Mouse (Mus musculus) neural tube, embryonic 12.5 days (tissue): ENCODE data around the gene Cd68. TPM values are rescaled to one million over a fixed set of nuclear protein-coding genes. Genes with fewer than 3 reads are reported as not detected.
"Not testable (repeated sequence)": the region's sequence is repeated elsewhere in the genome, so short reads cannot be mapped to it uniquely, and the experiment has no call there.

ENCODE experiments used
- ATAC-seq: fragments of 200-750 bp; cut with Nextera tagmentation; 2 replicates; pipeline ENCODE4 v1.8.0; 2017; ENCODE audit warnings: low read depth, mild to moderate bottlenecking, moderate TSS enrichment, moderate library complexity; ENCODE audit not compliant: low FRiP score
- H3K27ac ChIP-seq: fragments of 300-500 bp; sonication (generic); 2 replicates; pipeline ENCODE4 v1.5.1; 2016
- H3K27me3 ChIP-seq: fragments of 300-500 bp; sonication (generic); replicated peaks from 2 replicates; pipeline ENCODE4 v1.6.1; 2016; ENCODE audit warnings: mild to moderate bottlenecking
- H3K36me3 ChIP-seq: fragments of 300-500 bp; sonication (generic); 2 replicates; pipeline ENCODE4 v1.6.1; 2016; ENCODE audit warnings: mild to moderate bottlenecking
- H3K4me1 ChIP-seq: fragments of 300-500 bp; sonication (generic); 2 replicates; pipeline ENCODE4 v1.6.1; 2016
- H3K4me2 ChIP-seq: fragments of 300-500 bp; sonication (generic); replicated peaks from 2 replicates; pipeline ENCODE4 v1.6.1; 2016; ENCODE audit warnings: mild to moderate bottlenecking
- H3K4me3 ChIP-seq: fragments of 300-500 bp; sonication (generic); 2 replicates; pipeline ENCODE4 v1.5.1; 2016
- H3K9ac ChIP-seq: fragments of 300-500 bp; sonication (generic); 2 replicates; pipeline ENCODE4 v1.6.1; 2016; ENCODE audit warnings: mild to moderate bottlenecking
- H3K9me3 ChIP-seq: fragments of 300-500 bp; sonication (generic); 2 replicates; pipeline ENCODE4 v1.6.1; 2016; ENCODE audit warnings: mild to moderate bottlenecking
- WGBS: fragments of 180-500 bp; shearing (Covaris S2); methylation state at CpG from one replicate; pipeline ENCODE4 v1.1.7; 2016; 5-methylcytosine and 5-hydroxymethylcytosine counted together
- microRNA counts: library from miRNA; unstranded; fragments of <30 nt; microRNA quantifications from one replicate; lab custom pipeline; 2017
- microRNA-seq: library from miRNA; unstranded; fragments of <30 nt; microRNA quantifications from one replicate; pipeline ENCODE4, GENCODE M21; 2017
- polyA plus RNA-seq: library from polyadenylated mRNA; unstranded; fragments of >200 nt; fragmentation: Nextera tagmentation; extraction: Ambion mirVana; gene quantifications from 2 replicates; pipeline ENCODE4 v1.2.1, GENCODE M21; 2016

Gene Cd68
- polyA plus RNA-seq, 1 experiment from 2014 or later = 8.0 TPM

- Histone ChIP-seq H3K4me1 (0 out of 2 replicates have a peak, but pooled peaks cover 3% of the 10 kb centered on the region), H3K27ac (no peak overlapping the region), H3K9ac (no peak overlapping the region), H3K4me3 (no peak overlapping the region), H3K4me2 (no peak overlapping the region), H3K9me3 (no peaks in the 10 kb centered on the region), H3K27me3 (no peaks in the 10 kb centered on the region), H3K36me3 (no peaks in the 10 kb centered on the region)
- no peak for ATAC-seq
- 32% methylated on average over 6 of the region's 6 CpGs for WGBS
Measured at GRCm38 (mm10) chr11:69628286-69628685, 37.7 kb downstream of the Cd68 start.

GRCm38 (mm10) chr11:69624339-69624738, 41.6 kb downstream of the Cd68 start:
- not testable (repeated sequence) for H3K4me3 ChIP-seq, H3K27ac ChIP-seq, H3K9ac ChIP-seq, H3K27me3 ChIP-seq, H3K36me3 ChIP-seq, ATAC-seq, H3K9me3 ChIP-seq, H3K4me2 ChIP-seq
- peaks cover 12% of the 10 kb centered on the region for H3K4me1 ChIP-seq
- 76% methylated on average over 2 of the region's 2 CpGs for WGBS

- Histone ChIP-seq H3K9ac (no peak overlapping the region), H3K27me3 (no peaks in the 10 kb centered on the region), H3K36me3 (no peaks in the 10 kb centered on the region), H3K4me3 (no peak overlapping the region), H3K27ac (no peak overlapping the region), H3K4me1 (peaks cover 12% of the 10 kb centered on the region), H3K4me2 (peak overlapping the region; percentile 75), H3K9me3 (no peaks in the 10 kb centered on the region)
- whole genome bisulfite sequencing = 60% methylated on average over 4 of the region's 4 CpGs
- no peak for ATAC-seq
Measured at GRCm38 (mm10) chr11:69623006-69623405, 42.9 kb downstream of the Cd68 start.

- Histone ChIP-seq H3K27me3 (no peaks in the 10 kb centered on the region), H3K4me2 (peak overlapping the region; percentile 75), H3K9ac (peak overlapping the region; percentile 68), H3K9me3 (no peaks in the 10 kb centered on the region), H3K4me3 (peak overlapping the region; percentile 43), H3K27ac (no peak overlapping the region), H3K36me3 (no peaks in the 10 kb centered on the region), H3K4me1 (peaks cover 12% of the 10 kb centered on the region)
- ATAC-seq = 0 out of 2 replicates have a peak, but pooled peaks have one; percentile 13
- WGBS = 51% methylated on average over 6 of the region's 6 CpGs
Measured at GRCm38 (mm10) chr11:69622406-69622805, 43.5 kb downstream of the Cd68 start.

- Histone ChIP-seq H3K36me3 (no peaks in the 10 kb centered on the region), H3K4me3 (peak within 1 kb of the TSS; percentile 43), H3K27ac (no peak within 1 kb of the TSS; the same call in 1 of the 2 replicates), H3K9me3 (no peaks in the 10 kb centered on the region), H3K27me3 (no peaks in the 10 kb centered on the region), H3K4me1 (peaks cover 12% of the 10 kb centered on the region), H3K4me2 (peak within 1 kb of the TSS; percentile 75), H3K9ac (peak within 1 kb of the TSS; percentile 68)
- 1% methylated on average over 20 of the region's 20 CpGs for WGBS
- ATAC-seq = peak; percentile 90
Measured at GRCm38 (mm10) chr11:69621571-69622268, 44.2 kb downstream of the Cd68 start, which contains the start of gene Sat2. Gene Sat2 (plus strand): TSS chr11:69622024.

GRCm38 (mm10) chr11:69620394-69621081, 45.4 kb downstream of the Cd68 start:
- no peak overlapping the region for H3K27ac ChIP-seq
- H3K4me2 ChIP-seq = no peak overlapping the region
- 86% methylated on average over 7 of the region's 7 CpGs for WGBS
- no peaks in the 10 kb centered on the region for H3K9me3 ChIP-seq
- ATAC-seq = no peak
- H3K27me3 ChIP-seq = 0 out of 2 replicates have a peak, but pooled peaks cover under 1% of the 10 kb centered on the region
- no peak overlapping the region for H3K4me3 ChIP-seq
- H3K4me1 ChIP-seq = peaks cover 12% of the 10 kb centered on the region
- no peaks in the 10 kb centered on the region for H3K36me3 ChIP-seq
- no peak overlapping the region for H3K9ac ChIP-seq

- 0 out of 2 replicates have a peak within 1 kb of the TSS, but pooled peaks have one; percentile 13 for H3K9ac ChIP-seq
- peaks cover 11% of the 10 kb centered on the region; the same call in 1 of the 2 replicates for H3K27me3 ChIP-seq
- H3K4me3 ChIP-seq = no peak within 1 kb of the TSS
- no peaks in the 10 kb centered on the region for H3K36me3 ChIP-seq
- ATAC-seq = no peak
- no peaks in the 10 kb centered on the region for H3K9me3 ChIP-seq
- peaks cover 18% of the 10 kb centered on the region for H3K4me1 ChIP-seq
- WGBS = 79% methylated on average over 5 of the region's 5 CpGs
- no peak within 1 kb of the TSS for H3K27ac ChIP-seq
- H3K4me2 ChIP-seq = no peak within 1 kb of the TSS
Measured at GRCm38 (mm10) chr11:69617805-69618204, 48.1 kb downstream of the Cd68 start, which contains the start of gene Shbg. Gene Shbg (minus strand): TSS chr11:69617905.

GRCm38 (mm10) chr11:69616781-69617180, 49.2 kb downstream of the Cd68 start:
- H3K36me3 ChIP-seq = no peaks in the 10 kb centered on the region
- no peak for ATAC-seq
- peaks cover 11% of the 10 kb centered on the region; the same call in 1 of the 2 replicates for H3K27me3 ChIP-seq
- no peak overlapping the region for H3K9ac ChIP-seq
- H3K9me3 ChIP-seq = no peaks in the 10 kb centered on the region
- peaks cover 9% of the 10 kb centered on the region; the same call in 1 of the 2 replicates for H3K4me1 ChIP-seq
- H3K4me3 ChIP-seq = no peak overlapping the region
- WGBS = 50% methylated on average over 10 of the region's 10 CpGs
- no peak overlapping the region for H3K4me2 ChIP-seq
- H3K27ac ChIP-seq = no peak overlapping the region

- H3K4me1 ChIP-seq, H3K27ac ChIP-seq, H3K9me3 ChIP-seq, H3K4me3 ChIP-seq, H3K9ac ChIP-seq, H3K36me3 ChIP-seq, ATAC-seq: not testable (repeated sequence)
- Histone ChIP-seq H3K4me2 (0 out of 2 replicates have a peak overlapping the region, but pooled peaks have one; percentile 1), H3K27me3 (peaks cover 11% of the 10 kb centered on the region; the same call in 1 of the 2 replicates)
- WGBS = 57% methylated on average over 11 of the region's 11 CpGs
Measured at GRCm38 (mm10) chr11:69614257-69614588, 51.7 kb downstream of the Cd68 start.

MicroRNAs encoded within 50 kb of the gene (microRNA counts, 519-probe panel; counts per million panel counts)
- 342 counts per million, percentile 67 among the panel's probes with 10 or more counts for microRNA mmu-miR-1934 (lab: Ali Mortazavi, UCI)
- microRNA mmu-miR-467f (lab: Ali Mortazavi, UCI) = 1,344 counts per million, percentile 68 among the panel's probes with 10 or more counts

Small RNAs within 50 kb of the gene (microRNA-seq; reads per million reads assigned to microRNA genes)
- gene Mir1934 (2.2 reads per million, percentile 1 among the genes with 10 or more reads in this experiment), gene Mir467f (not detected)

Other genes with a start within 250 kb of the Cd68 start
- gene Dnah2, start 117.0 kb downstream of the Cd68 start, polyA plus RNA-seq = 1.6 and 1.9 TPM in 2 replicates
- 54.4 and 57.4 TPM in 2 replicates for gene Efnb3, start 105.9 kb downstream of the Cd68 start, polyA plus RNA-seq
- 32.2 and 32.4 TPM in 2 replicates for gene Wrap53, start 85.9 kb downstream of the Cd68 start, polyA plus RNA-seq
- 116 and 120 TPM in 2 replicates for gene Trp53, start 85.8 kb downstream of the Cd68 start, polyA plus RNA-seq
- 8.4 and 10.8 TPM in 2 replicates for gene Atp1b2, start 60.2 kb downstream of the Cd68 start, polyA plus RNA-seq
- not detected in 2 replicates for gene Shbg, start 48.2 kb downstream of the Cd68 start, polyA plus RNA-seq
- gene Sat2, start 44.1 kb downstream of the Cd68 start, polyA plus RNA-seq = 22.0 and 23.3 TPM in 2 replicates
- 55.8 and 71.5 TPM in 2 replicates for gene Fxr2, start 33.2 kb downstream of the Cd68 start, polyA plus RNA-seq
- gene Sox15, start 10.8 kb downstream of the Cd68 start, polyA plus RNA-seq = 0.30 TPM in 1 of 2 replicates, not detected in the other
- 81.4 and 82.6 TPM in 2 replicates for gene Mpdu1, start 3.5 kb downstream of the Cd68 start, polyA plus RNA-seq
- gene Eif4a1, start 6.3 kb upstream of the Cd68 start, polyA plus RNA-seq = 598 and 684 TPM in 2 replicates
- 97.8 and 115 TPM in 2 replicates for gene Senp3, start 15.9 kb upstream of the Cd68 start, polyA plus RNA-seq
- 0.20 TPM in 1 of 2 replicates, not detected in the other for gene Tnfsf13, start 19.6 kb upstream of the Cd68 start, polyA plus RNA-seq
- gene Tnfsf12, start 29.7 kb upstream of the Cd68 start, polyA plus RNA-seq = 1.9 and 2.7 TPM in 2 replicates
- 1.4 TPM in 2 replicates for gene Tnfsfm13, start 29.9 kb upstream of the Cd68 start, polyA plus RNA-seq
- 28.5 and 31.2 TPM in 2 replicates for gene Polr2a, start 92.5 kb upstream of the Cd68 start, polyA plus RNA-seq
- gene Slc35g3, start 95.8 kb upstream of the Cd68 start, polyA plus RNA-seq = not detected in 2 replicates
- 2.3 and 2.4 TPM in 2 replicates for gene Zbtb4, start 99.8 kb upstream of the Cd68 start, polyA plus RNA-seq
- 5.3 and 5.8 TPM in 2 replicates for gene Chrnb1, start 129.8 kb upstream of the Cd68 start, polyA plus RNA-seq
- 4.1 and 5.6 TPM in 2 replicates for gene Fgf11, start 135.7 kb upstream of the Cd68 start, polyA plus RNA-seq
- 1.1 and 1.7 TPM in 2 replicates for gene Tmem102, start 139.5 kb upstream of the Cd68 start, polyA plus RNA-seq
- gene Gm39566, start 149.1 kb upstream of the Cd68 start, polyA plus RNA-seq = not detected in 2 replicates
- gene Spem2, start 152.3 kb upstream of the Cd68 start, polyA plus RNA-seq = not detected in 2 replicates
- gene Spem1, start 156.0 kb upstream of the Cd68 start, polyA plus RNA-seq = 0.52 TPM in 1 of 2 replicates, not detected in the other
- gene Nlgn2, start 171.6 kb upstream of the Cd68 start, polyA plus RNA-seq = 14.1 and 16.6 TPM in 2 replicates
- 325 and 328 TPM in 2 replicates for gene Tmem256, start 172.4 kb upstream of the Cd68 start, polyA plus RNA-seq
- 64.4 and 69.9 TPM in 2 replicates for gene Plscr3, start 180.2 kb upstream of the Cd68 start, polyA plus RNA-seq
- 0.22 and 0.30 TPM in 2 replicates for gene Tnk1, start 192.6 kb upstream of the Cd68 start, polyA plus RNA-seq
- gene Tmem95, start 211.9 kb upstream of the Cd68 start, polyA plus RNA-seq = not detected in 2 replicates
- gene Kctd11, start 215.3 kb upstream of the Cd68 start, polyA plus RNA-seq = 3.1 TPM in 2 replicates
- gene Acap1, start 229.4 kb upstream of the Cd68 start, polyA plus RNA-seq = 0.54 and 0.90 TPM in 2 replicates
- 17.7 and 18.1 TPM in 2 replicates for gene 2810408A11Rik, start 234.8 kb upstream of the Cd68 start, polyA plus RNA-seq
- 19.8 and 20.4 TPM in 2 replicates for gene Neurl4, start 234.9 kb upstream of the Cd68 start, polyA plus RNA-seq
- 82.4 and 92.0 TPM in 2 replicates for gene Gps2, start 247.7 kb upstream of the Cd68 start, polyA plus RNA-seq